Mouse (Mus musculus): ENCODE measurements around the gene Sh3rf1. TPM values are rescaled to one million over a fixed set of nuclear protein-coding genes. Genes with fewer than 3 reads are reported as not detected.

Gene Sh3rf1
- total RNA-seq (2023): 4.5 TPM

DNA sequence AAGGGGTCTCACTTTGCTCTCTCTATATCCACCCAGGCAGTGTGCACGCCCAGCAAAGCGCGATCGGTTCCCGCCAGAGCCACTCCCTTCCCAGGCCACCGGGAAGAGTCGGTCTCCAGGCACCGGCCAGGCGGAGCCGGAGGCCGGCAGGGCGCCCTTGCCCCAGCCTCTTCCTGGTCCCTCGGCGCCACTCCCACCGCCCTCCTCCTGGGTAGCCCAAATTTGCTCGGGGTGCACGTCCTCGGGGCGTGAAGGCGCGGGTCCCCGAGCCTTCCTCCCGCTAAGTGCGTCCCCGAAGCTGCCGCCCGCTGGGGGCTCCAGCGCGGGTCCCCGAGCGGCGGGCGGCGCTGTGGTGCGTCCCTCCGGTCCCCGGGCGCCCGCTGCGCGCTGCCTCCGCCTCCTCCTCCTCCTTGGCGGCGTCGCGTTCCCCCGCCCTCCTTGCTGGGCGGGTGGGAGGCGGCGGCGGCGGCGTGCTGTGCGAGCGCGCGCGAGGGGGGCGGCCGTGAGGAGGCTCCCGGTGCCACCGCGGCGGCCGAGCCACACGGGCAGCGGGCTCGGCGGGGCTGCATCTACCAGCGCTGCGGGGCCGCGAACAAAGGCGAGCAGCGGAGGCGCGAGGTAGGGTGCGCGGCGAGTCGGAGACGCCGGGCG lies at the start of gene Sh3rf1:
Sh3rf1 (plus strand) TSS at position 144 of the 651 bp plus-strand sequence.

Other genes with a start within 250 kb of the Sh3rf1 start
- 41.8 TPM for gene Clcn3, start 240.6 kb upstream of the Sh3rf1 start, total RNA-seq (2023)
- 12.4 TPM for gene Nek1, start 230.7 kb upstream of the Sh3rf1 start, total RNA-seq (2023)